Mouse (Mus musculus) neural tube, embryonic 13.5 days (tissue): ENCODE measurements at regions not wholly inside any gene's neighbourhood (a gene's known extent, or its start where the extent isn't known, plus 50 kb on each side); places are given as distances from the start of the nearest gene placed in this dataset.

ENCODE experiments used
- ATAC-seq: fragments of 200-750 bp; cut with Nextera tagmentation; 2 replicates; pipeline ENCODE4 v1.8.0; 2017; ENCODE audit warnings: low read depth, mild to moderate bottlenecking, moderate TSS enrichment, moderate library complexity
- H3K27ac ChIP-seq: fragments of 300-500 bp; sonication (generic); replicated peaks from 2 replicates; pipeline ENCODE4 v1.5.1; 2015; ENCODE audit warnings: moderate library complexity, mild to moderate bottlenecking, inconsistent platforms
- H3K27me3 ChIP-seq: fragments of 300-500 bp; sonication (generic); 2 replicates; pipeline ENCODE4 v1.6.1; 2015; ENCODE audit warnings: mild to moderate bottlenecking, inconsistent platforms
- H3K36me3 ChIP-seq: fragments of 300-500 bp; sonication (generic); 2 replicates; pipeline ENCODE4 v1.6.1; 2015; ENCODE audit warnings: mild to moderate bottlenecking, inconsistent platforms
- H3K4me1 ChIP-seq: fragments of 300-500 bp; sonication (generic); replicated peaks from 2 replicates; pipeline ENCODE4 v1.6.1; 2015; ENCODE audit warnings: inconsistent platforms
- H3K4me2 ChIP-seq: fragments of 300-500 bp; sonication (generic); 2 replicates; pipeline ENCODE4 v1.6.1; 2015; ENCODE audit warnings: inconsistent platforms, mild to moderate bottlenecking, moderate library complexity
- H3K4me3 ChIP-seq: fragments of 300-500 bp; sonication (generic); 2 replicates; pipeline ENCODE4 v1.5.1; 2015; ENCODE audit warnings: mild to moderate bottlenecking, inconsistent platforms
- H3K9ac ChIP-seq: fragments of 300-500 bp; sonication (generic); 2 replicates; pipeline ENCODE4 v1.6.1; 2015; ENCODE audit warnings: moderate library complexity, mild to moderate bottlenecking, inconsistent platforms
- H3K9me3 ChIP-seq: fragments of 300-500 bp; sonication (generic); 2 replicates; pipeline ENCODE4 v1.6.1; 2016; ENCODE audit warnings: inconsistent platforms
- WGBS: fragments of 180-500 bp; shearing (Covaris S2); methylation state at CpG from one replicate; pipeline ENCODE4 v1.1.7; 2015; 5-methylcytosine and 5-hydroxymethylcytosine counted together

DNA sequence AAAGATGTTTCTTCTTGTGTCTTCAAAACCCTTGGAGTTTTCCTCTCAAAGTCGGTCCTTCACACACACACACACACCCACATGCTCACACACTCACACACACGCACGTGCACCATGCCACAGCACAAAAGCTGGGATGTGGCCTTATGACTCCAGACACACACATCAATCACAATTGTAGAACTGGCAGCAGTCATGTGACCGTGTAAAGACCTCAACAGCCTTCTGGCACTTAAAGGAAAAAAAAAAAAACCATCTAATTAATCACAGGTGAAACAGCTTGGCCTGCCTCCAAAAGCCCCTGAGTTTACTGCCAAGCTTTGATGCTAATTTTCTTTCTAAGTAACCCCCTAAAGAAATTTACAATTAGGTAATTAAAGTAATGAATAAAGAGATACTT is 147.1 kb downstream of the Gm45692 start:
- H3K9ac ChIP-seq, result no peak overlapping the region
- H3K4me1 ChIP-seq, result peaks cover 54% of the 10 kb centered on the region
- no peaks in the 10 kb centered on the region for H3K36me3 ChIP-seq
- H3K9me3 ChIP-seq, result no peaks in the 10 kb centered on the region
- H3K4me2 ChIP-seq, result no peak overlapping the region
- H3K4me3 ChIP-seq, result no peak overlapping the region
- 9% methylated on average over 4 of the region's 4 CpGs for WGBS
- ATAC-seq, result peak; percentile 67
- H3K27ac ChIP-seq, result peak overlapping the region; percentile 28; the same call in 1 of the 2 replicates
- H3K27me3 ChIP-seq, result peaks cover 13% of the 10 kb centered on the region

DNA sequence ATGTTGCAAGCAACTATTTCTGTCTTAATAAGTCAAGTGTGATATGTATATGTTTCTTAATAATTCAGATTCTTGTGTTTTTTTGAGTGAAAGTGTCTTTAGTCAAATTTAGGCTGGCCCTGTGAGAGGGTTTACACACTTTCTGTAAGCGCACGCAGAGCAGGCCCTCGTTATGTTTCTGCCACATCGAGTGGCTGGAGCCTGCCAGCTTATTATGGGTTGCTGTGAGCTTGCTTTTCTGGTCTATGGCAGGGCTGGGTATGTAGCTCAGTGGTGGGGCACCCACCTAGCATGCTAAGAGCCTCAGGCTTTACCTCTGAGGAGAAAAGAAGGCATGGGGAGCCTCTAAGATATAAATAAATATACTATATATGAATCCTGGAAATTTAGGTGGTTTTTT is 148.2 kb downstream of the Gm45692 start:
- H3K4me2 ChIP-seq, result no peak overlapping the region
- no peak overlapping the region for H3K9ac ChIP-seq
- H3K4me3 ChIP-seq, result no peak overlapping the region
- no peak overlapping the region for H3K27ac ChIP-seq
- no peaks in the 10 kb centered on the region for H3K36me3 ChIP-seq
- no peak for ATAC-seq
- H3K27me3 ChIP-seq, result peaks cover 17% of the 10 kb centered on the region
- 68% methylated on average over 4 of the region's 4 CpGs for WGBS
- H3K4me1 ChIP-seq, result peaks cover 54% of the 10 kb centered on the region
- H3K9me3 ChIP-seq, result no peaks in the 10 kb centered on the region

DNA sequence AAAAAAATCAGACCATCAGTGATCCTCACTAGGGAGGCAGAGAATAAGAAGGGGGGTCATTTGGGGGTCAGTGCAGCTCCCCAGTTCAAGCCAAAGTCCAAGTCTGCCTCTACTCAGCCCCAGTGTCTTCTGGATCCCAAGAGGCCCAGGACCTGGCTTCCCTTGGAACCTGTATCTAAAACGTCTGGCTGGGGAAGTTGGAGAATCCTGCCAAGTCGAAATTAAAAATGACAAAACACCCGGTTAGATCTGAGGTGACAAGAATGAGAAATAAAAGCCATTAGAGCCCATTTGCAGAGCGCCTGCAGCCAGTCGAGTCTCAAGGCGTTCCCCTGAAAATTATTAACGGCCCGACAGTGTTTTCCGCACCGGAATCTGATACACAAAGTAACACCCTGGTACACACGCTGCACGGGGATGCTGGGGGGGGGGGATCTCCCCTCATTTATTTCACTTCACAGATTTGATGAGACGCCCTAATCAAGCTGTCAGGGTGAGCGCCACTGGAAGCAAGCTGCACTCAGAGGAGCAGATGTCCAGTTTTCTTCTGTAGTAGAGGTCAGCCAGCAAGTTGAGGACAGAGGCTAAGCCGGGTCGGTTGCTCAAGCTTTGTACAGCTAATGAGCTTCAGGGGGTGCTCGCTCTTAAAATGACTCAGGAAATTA is 149.5 kb downstream of the Gm45692 start:
- H3K4me1 ChIP-seq, result peaks cover 54% of the 10 kb centered on the region
- no peaks in the 10 kb centered on the region for H3K36me3 ChIP-seq
- 36% methylated on average over 17 of the region's 17 CpGs for WGBS
- H3K4me2 ChIP-seq, result 0 out of 2 replicates have a peak overlapping the region, but pooled peaks have one; percentile 14
- H3K4me3 ChIP-seq, result no peak overlapping the region
- H3K9ac ChIP-seq, result no peak overlapping the region; the same call in 1 of the 2 replicates
- 0 out of 2 replicates have a peak overlapping the region, but pooled peaks have one; percentile 5 for H3K27ac ChIP-seq
- peaks cover 25% of the 10 kb centered on the region for H3K27me3 ChIP-seq
- no peak for ATAC-seq
- H3K9me3 ChIP-seq, result no peaks in the 10 kb centered on the region

DNA sequence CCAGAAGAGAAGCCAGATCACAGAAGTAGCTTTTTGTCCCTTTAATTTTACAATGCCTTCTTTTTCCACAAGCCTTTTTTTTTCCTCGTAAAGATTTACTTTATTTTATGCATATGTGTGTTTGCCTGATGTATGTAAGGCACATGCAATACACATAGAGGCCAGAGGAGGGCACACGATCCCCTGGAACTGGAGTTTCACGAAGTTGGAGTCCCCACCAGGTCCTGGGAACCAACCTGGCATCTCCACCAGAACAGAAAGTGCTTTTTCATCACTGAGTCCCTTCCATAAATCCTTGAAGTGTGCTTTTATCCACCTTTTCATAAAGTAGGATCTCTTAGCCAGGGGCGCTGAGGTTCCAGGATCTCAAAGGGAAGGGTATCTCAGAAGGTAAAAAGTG is 152.8 kb downstream of the Gm45692 start:
- Histone ChIP-seq H3K9me3 (no peaks in the 10 kb centered on the region), H3K9ac (no peak overlapping the region), H3K36me3 (no peaks in the 10 kb centered on the region), H3K4me2 (no peak overlapping the region), H3K27me3 (peaks cover 30% of the 10 kb centered on the region), H3K27ac (no peak overlapping the region), H3K4me1 (peaks cover 25% of the 10 kb centered on the region), H3K4me3 (no peak overlapping the region)
- no peak for ATAC-seq
- WGBS, result 35% methylated on average over 4 of the region's 4 CpGs

DNA sequence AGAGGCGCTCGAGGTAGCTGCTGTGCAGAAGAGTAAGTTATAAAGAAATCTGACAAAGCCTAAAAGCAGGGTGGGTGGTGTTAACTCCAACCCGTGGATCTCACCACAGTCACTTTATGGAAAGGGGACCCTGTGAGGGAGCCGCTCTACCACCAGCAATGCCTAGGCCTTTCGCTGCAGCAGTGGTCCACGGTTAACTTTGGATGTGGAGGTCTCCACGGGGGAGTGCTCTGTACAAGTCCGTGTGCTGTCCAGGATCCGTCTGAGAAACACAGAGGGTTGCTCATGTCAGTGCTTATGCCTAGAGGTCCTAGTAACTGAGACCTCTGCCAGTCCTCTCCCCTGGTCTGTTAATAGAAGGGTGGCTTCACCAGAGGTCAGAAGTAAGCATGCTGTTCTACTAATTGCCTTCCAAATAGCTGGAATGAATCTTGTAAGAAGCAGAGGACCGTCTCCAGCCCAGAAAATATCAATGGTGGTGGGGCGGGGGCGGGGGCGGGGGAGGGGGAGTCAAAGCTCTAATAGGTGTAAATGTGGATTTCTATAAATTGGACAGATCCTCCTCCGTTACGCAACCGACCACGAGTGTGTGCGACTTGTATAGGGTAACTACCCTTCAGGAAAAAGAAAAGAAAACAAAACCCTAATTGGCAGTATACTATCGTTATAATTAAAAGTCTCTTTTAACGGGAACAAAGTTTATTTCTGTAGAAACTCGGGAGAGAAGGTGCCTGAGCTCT is 153.5 kb downstream of the Gm45692 start:
- ATAC-seq, result no peak
- peaks cover 17% of the 10 kb centered on the region for H3K4me1 ChIP-seq
- no peaks in the 10 kb centered on the region for H3K36me3 ChIP-seq
- no peak overlapping the region for H3K27ac ChIP-seq
- H3K4me3 ChIP-seq, result no peak overlapping the region
- 0 out of 2 replicates have a peak overlapping the region, but pooled peaks have one; percentile 1 for H3K4me2 ChIP-seq
- H3K9ac ChIP-seq, result no peak overlapping the region
- WGBS, result 38% methylated on average over 21 of the region's 21 CpGs
- H3K27me3 ChIP-seq, result peaks cover 30% of the 10 kb centered on the region
- no peaks in the 10 kb centered on the region for H3K9me3 ChIP-seq

DNA sequence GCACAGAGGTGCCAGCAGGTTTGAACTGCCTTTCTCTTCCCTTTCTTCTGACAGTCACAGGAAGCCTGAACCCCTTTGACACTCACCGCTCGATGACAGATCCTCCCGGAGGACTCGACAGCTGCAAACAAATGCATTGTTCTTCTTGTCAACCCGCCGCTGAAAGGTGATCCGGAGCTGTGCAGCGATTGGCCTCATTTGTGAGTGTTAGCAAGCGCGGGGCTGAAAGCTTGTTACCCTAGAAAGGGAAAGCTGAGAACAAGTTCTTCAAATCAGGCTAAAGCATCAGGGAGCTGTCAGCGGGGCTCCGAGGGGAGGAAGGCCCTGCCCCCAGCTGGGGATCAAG is 154.1 kb downstream of the Gm45692 start:
- under 1% methylated on average over 12 of the region's 12 CpGs for WGBS
- Histone ChIP-seq H3K4me3 (no peak overlapping the region), H3K27me3 (peaks cover 30% of the 10 kb centered on the region), H3K9ac (no peak overlapping the region), H3K36me3 (no peaks in the 10 kb centered on the region), H3K4me2 (0 out of 2 replicates have a peak overlapping the region, but pooled peaks have one; percentile 1), H3K9me3 (no peaks in the 10 kb centered on the region), H3K27ac (no peak overlapping the region), H3K4me1 (peaks cover 12% of the 10 kb centered on the region)
- no peak for ATAC-seq

DNA sequence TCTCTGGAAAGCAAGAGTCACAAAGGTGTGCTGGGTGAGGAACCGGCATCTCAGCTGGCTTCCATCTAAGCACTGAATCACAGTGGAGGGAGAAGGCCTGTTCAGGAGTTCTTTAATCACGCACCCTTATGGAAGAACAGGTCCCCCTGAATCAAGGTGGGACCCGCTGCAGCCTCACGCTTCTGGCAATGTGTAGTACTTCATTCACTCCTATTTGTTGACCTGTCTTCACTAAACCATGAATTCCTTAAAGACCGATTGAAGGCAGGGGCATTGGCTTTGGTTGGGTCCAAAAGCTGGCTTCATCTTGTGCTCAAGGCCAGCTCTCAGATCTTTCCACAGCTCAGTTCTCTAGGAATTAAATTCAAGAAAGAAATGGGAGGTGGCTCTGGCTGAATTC is 154.5 kb downstream of the Gm45692 start:
- H3K4me1 ChIP-seq, result peaks cover 8% of the 10 kb centered on the region
- no peak overlapping the region for H3K9ac ChIP-seq
- no peak for ATAC-seq
- no peaks in the 10 kb centered on the region for H3K36me3 ChIP-seq
- no peak overlapping the region for H3K27ac ChIP-seq
- H3K9me3 ChIP-seq, result no peaks in the 10 kb centered on the region
- peaks cover 30% of the 10 kb centered on the region for H3K27me3 ChIP-seq
- no peak overlapping the region for H3K4me3 ChIP-seq
- WGBS, result 53% methylated on average over 5 of the region's 5 CpGs
- H3K4me2 ChIP-seq, result no peak overlapping the region

DNA sequence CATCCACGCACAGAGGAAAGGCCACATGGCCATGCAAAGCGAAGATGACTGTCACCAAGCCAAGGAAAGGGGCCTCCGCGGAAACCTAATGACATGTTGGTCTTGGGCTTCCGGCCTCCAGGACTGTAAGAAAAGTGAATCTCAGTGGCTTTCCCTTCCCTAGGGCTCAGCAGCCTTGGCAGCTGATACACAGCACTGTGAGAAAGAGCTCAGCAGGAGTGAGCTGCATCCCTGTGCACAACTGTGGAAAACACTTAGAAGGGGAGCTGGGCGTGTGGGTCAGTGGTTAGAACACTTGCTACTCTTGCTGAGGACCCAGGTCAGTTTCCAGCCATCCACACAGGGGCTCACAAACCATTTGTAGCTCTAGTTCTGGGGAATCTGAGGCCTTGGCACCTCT is 155.1 kb downstream of the Gm45692 start:
- Histone ChIP-seq H3K9me3 (no peaks in the 10 kb centered on the region), H3K36me3 (no peaks in the 10 kb centered on the region), H3K4me3 (no peak overlapping the region), H3K4me1 (peaks cover 1% of the 10 kb centered on the region; the same call in 1 of the 2 replicates), H3K9ac (no peak overlapping the region), H3K27me3 (peaks cover 29% of the 10 kb centered on the region), H3K4me2 (no peak overlapping the region), H3K27ac (no peak overlapping the region)
- 92% methylated on average over 6 of the region's 6 CpGs for WGBS
- ATAC-seq, result no peak

DNA sequence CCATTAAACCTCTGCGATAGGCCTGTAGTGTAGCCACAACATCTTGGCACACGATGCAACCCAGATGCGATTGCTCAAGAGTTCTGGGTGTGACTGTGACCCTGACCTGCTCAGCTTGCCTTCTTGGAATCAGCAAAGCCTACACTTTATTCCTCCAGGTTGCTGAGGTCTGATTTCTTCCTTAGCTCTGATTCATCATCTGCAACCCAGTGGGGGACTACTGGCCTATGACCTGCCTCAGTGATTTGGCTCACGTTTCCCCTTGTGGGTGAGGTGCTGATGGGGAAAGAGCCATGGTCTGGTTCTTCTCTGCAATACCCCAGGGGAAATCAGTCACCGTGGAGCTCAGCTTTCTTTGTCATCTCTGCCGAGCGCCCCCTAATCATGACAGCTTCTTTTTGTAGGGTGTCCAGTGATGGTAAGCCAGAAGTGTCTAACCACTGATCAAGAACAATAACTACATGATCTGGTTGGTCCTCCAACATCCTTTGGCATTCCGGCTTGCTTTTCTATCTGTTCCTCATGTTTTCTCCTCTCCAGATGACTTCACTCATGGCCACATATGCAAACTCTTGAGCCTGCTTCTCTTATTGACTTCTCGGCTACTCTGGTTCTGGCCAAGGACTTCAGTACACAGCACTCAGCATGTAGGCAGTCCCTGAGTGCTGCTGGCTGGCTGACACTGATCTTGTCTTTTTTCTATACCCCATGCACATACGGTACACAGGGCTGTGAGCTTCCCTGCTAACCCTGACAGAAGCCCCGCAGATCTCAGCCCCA is 163.0 kb downstream of the Gm45692 start:
- Histone ChIP-seq H3K4me3 (no peak overlapping the region), H3K4me2 (no peak overlapping the region), H3K9ac (no peak overlapping the region), H3K36me3 (no peaks in the 10 kb centered on the region), H3K27me3 (no peaks in the 10 kb centered on the region), H3K4me1 (no peaks in the 10 kb centered on the region), H3K27ac (no peak overlapping the region), H3K9me3 (no peaks in the 10 kb centered on the region)
- no peak for ATAC-seq
- WGBS, result 80% methylated on average over 11 of the region's 11 CpGs

DNA sequence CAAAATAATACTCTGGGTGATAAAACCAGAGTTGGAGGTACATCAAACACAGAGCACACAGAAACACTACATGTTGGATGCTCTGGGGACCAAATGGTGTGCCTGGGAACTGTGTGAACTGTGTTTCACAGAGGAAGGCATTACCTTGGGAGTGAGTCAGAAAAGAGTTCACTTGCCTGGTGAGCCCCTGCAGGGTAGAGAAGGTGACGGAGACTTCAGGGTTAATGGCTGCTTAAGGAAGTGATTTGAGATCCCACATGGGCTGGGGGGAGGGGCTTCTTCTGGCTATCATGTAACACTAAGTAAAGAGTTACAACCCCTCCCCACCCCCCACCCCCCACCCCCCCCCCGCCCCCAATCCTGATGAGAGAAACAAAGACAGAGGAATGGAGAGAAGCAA is 164.6 kb downstream of the Gm45692 start:
- H3K4me1 ChIP-seq, result no peaks in the 10 kb centered on the region
- H3K27me3 ChIP-seq, result no peaks in the 10 kb centered on the region
- H3K4me3 ChIP-seq, result no peak overlapping the region
- H3K4me2 ChIP-seq, result no peak overlapping the region
- 79% methylated on average over 2 of the region's 2 CpGs for WGBS
- ATAC-seq, result no peak
- no peaks in the 10 kb centered on the region for H3K9me3 ChIP-seq
- H3K9ac ChIP-seq, result no peak overlapping the region
- no peak overlapping the region for H3K27ac ChIP-seq
- no peaks in the 10 kb centered on the region for H3K36me3 ChIP-seq

DNA sequence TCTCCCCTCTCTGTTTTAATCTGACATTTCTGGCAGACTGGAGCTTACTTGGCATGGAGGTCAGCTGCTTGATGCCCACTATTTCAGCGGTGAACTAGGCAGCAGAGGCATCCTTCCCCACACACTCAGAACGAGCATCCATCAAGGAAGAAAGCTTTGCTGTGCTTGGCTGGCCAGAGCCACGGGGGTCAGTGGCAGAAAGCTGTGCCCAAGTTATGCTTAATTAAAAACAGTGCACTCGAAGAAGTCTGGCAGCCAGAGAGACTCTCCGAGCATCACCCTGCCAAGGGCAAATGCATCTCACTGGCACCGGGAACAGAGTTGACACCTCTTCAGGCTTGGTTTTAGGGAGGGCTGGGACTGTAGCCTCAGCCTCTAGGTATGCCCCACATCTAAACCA is 168.3 kb downstream of the Gm45692 start:
- H3K9ac ChIP-seq, result no peak overlapping the region
- H3K27me3 ChIP-seq, result no peaks in the 10 kb centered on the region
- no peak overlapping the region for H3K27ac ChIP-seq
- no peaks in the 10 kb centered on the region for H3K36me3 ChIP-seq
- WGBS, result 56% methylated on average over 6 of the region's 6 CpGs
- no peak for ATAC-seq
- H3K4me1 ChIP-seq, result no peaks in the 10 kb centered on the region
- no peak overlapping the region for H3K4me2 ChIP-seq
- H3K4me3 ChIP-seq, result no peak overlapping the region
- H3K9me3 ChIP-seq, result no peaks in the 10 kb centered on the region

DNA sequence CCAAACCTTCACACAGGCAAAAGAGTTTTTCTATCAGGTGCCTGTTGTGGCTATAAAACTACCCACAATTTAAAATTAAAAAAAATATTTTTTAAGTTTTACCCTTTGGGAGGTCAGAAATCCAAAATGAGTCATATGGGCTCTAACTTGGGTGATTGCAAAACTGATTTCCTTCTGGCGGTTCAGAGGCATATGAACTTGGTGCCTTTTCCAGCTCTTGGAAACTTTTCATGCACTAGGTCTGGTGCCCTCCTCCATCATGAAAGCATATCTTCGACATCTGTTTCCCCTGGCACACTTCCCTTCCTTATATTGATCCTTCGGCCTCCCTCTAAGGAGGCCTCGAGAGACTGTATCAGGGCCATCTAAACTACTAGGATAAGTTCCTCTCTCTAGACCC is 168.8 kb downstream of the Gm45692 start:
- WGBS, result 88% methylated on average over 4 of the region's 4 CpGs
- Histone ChIP-seq H3K9ac (no peak overlapping the region), H3K27ac (no peak overlapping the region), H3K4me3 (no peak overlapping the region), H3K4me2 (no peak overlapping the region), H3K9me3 (no peaks in the 10 kb centered on the region), H3K27me3 (no peaks in the 10 kb centered on the region), H3K4me1 (no peaks in the 10 kb centered on the region), H3K36me3 (no peaks in the 10 kb centered on the region)
- ATAC-seq, result no peak
